Mouse (Mus musculus) MEL (cell line): ENCODE measurements at regions not wholly inside any gene's neighbourhood (a gene's known extent, or its start where the extent isn't known, plus 50 kb on each side); places are given as distances from the start of the nearest gene placed in this dataset.

Experiments used
- DNase-seq: peaks from one replicate; pipeline ENCODE4 v3.0.0; 2011; ENCODE audit warnings: low read depth, low spot score
- H3K27ac ChIP-seq: 2 replicates; pipeline ENCODE4 v1.5.1; 2012; ENCODE audit warnings: low read depth, mild to moderate bottlenecking, control low read depth, low read length, moderate library complexity; ENCODE audit not compliant: control insufficient read depth
- H3K27me3 ChIP-seq, 2 experiments: fragments of 150-350 bp in 1 of 2; sonication (generic) in 1 of 2; 2 replicates each; pipeline ENCODE4 v1.6.1; 2012; ENCODE audit warnings: low read length in 2 of 2, mild to moderate bottlenecking in 2 of 2, improper control_type of control experiment in 1 of 2, moderate library complexity in 1 of 2; ENCODE audit not compliant: insufficient read depth in 2 of 2, control insufficient read depth in 1 of 2
- H3K36me3 ChIP-seq, 2 experiments: 2 replicates each; pipeline ENCODE4 v1.6.1; 2012 to 2014; ENCODE audit warnings: low read length in 2 of 2, improper control_type of control experiment in 1 of 2, inconsistent platforms in 1 of 2, mild to moderate bottlenecking in 1 of 2; ENCODE audit not compliant: insufficient read depth in 2 of 2, control insufficient read depth in 1 of 2
- H3K4me1 ChIP-seq, 2 experiments: fragments of 150-350 bp in 1 of 2; sonication (generic) in 1 of 2; 2 replicates each; pipeline ENCODE4 v1.6.1; 2012; ENCODE audit warnings: low read length in 2 of 2, improper control_type of control experiment in 1 of 2, mild to moderate bottlenecking in 1 of 2; ENCODE audit not compliant: insufficient read depth in 2 of 2, control insufficient read depth in 1 of 2
- H3K4me3 ChIP-seq, 2 experiments: fragments of 150-350 bp in 1 of 2; sonication (generic) in 1 of 2; 2 replicates each; pipeline ENCODE4 v1.5.1; 2012; ENCODE audit warnings: low read depth in 2 of 2, low read length in 2 of 2, mild to moderate bottlenecking in 2 of 2, moderate library complexity in 2 of 2, control low read depth in 1 of 2, improper control_type of control experiment in 1 of 2; ENCODE audit not compliant: control insufficient read depth in 1 of 2, insufficient read depth in 1 of 2
- H3K79me2 ChIP-seq: 2 replicates; pipeline ENCODE4 v1.6.1; 2012; ENCODE audit warnings: mild to moderate bottlenecking, low read length, moderate library complexity; ENCODE audit not compliant: control insufficient read depth, poor library complexity, insufficient read depth
- H3K9ac ChIP-seq: 2 replicates; pipeline ENCODE4 v1.6.1; 2012; ENCODE audit warnings: low read depth, mild to moderate bottlenecking, control low read depth, low read length, moderate library complexity; ENCODE audit not compliant: control insufficient read depth, poor library complexity, severe bottlenecking
- H3K9me3 ChIP-seq: fragments of 150-350 bp; sonication (generic); replicated peaks from 2 replicates; pipeline ENCODE4 v1.6.1; 2012; ENCODE audit warnings: mild to moderate bottlenecking, low read length, improper control_type of control experiment, moderate library complexity; ENCODE audit not compliant: insufficient read depth
- BHLHE40 ChIP-seq: IDR thresholded peaks from 2 replicates; pipeline ENCODE4 v1.6.1; 2012; ENCODE audit warnings: low read depth, mild to moderate bottlenecking, inconsistent platforms, low read length, improper control_type of control experiment, borderline replicate concordance
- CHD1 ChIP-seq: IDR thresholded peaks from 2 replicates; pipeline ENCODE4 v1.6.1; 2012; ENCODE audit warnings: low read depth, mild to moderate bottlenecking, inconsistent platforms, low read length, improper control_type of control experiment
- CHD2 ChIP-seq: IDR thresholded peaks from 2 replicates; pipeline ENCODE4 v1.6.1; 2011; ENCODE audit warnings: low read length, improper control_type of control experiment
- CTCF ChIP-seq, 3 experiments: IDR thresholded peaks in 2 of 3; conservative IDR thresholded peaks in 1 of 3; 2 replicates each; pipeline ENCODE4 v1.5.1; 2011 to 2012; ENCODE audit warnings: low read length in 3 of 3, low read depth in 2 of 3, mild to moderate bottlenecking in 2 of 3, improper control_type of control experiment in 1 of 3, inconsistent platforms in 1 of 3, mixed read lengths in 1 of 3, moderate library complexity in 1 of 3; ENCODE audit not compliant: control insufficient read depth in 1 of 3, insufficient read depth in 1 of 3, poor library complexity in 1 of 3, severe bottlenecking in 1 of 3
- E2F4 ChIP-seq: IDR thresholded peaks from 2 replicates; pipeline ENCODE4 v1.6.1; 2011; ENCODE audit warnings: low read depth, low read length, improper control_type of control experiment, borderline replicate concordance
- ELF1 ChIP-seq: IDR thresholded peaks from 2 replicates; pipeline ENCODE4 v1.6.1; 2014; ENCODE audit warnings: low read depth, mild to moderate bottlenecking, inconsistent platforms, low read length, improper control_type of control experiment, moderate library complexity
- GATA1 ChIP-seq: IDR thresholded peaks from 2 replicates; pipeline ENCODE4 v1.6.1; 2011; ENCODE audit warnings: low read depth, low read length, improper control_type of control experiment
- HCFC1 ChIP-seq: IDR thresholded peaks from 2 replicates; pipeline ENCODE4 v1.6.1; 2012; ENCODE audit warnings: low read depth, mild to moderate bottlenecking, inconsistent platforms, low read length, improper control_type of control experiment, moderate library complexity
- KAT2A ChIP-seq: conservative IDR thresholded peaks from 2 replicates; pipeline ENCODE4 v1.6.1; 2012; ENCODE audit warnings: low read depth, low read length, improper control_type of control experiment, inconsistent platforms
- MAX ChIP-seq: IDR thresholded peaks from 2 replicates; pipeline ENCODE4 v1.6.1; 2011; ENCODE audit warnings: low read length, improper control_type of control experiment
- MAZ ChIP-seq: IDR thresholded peaks from 2 replicates; pipeline ENCODE4 v1.6.1; 2012; ENCODE audit warnings: low read depth, mild to moderate bottlenecking, inconsistent platforms, low read length, improper control_type of control experiment
- MEF2A ChIP-seq: IDR thresholded peaks from 2 replicates; pipeline ENCODE4 v1.6.1; 2014; ENCODE audit warnings: low read depth, mild to moderate bottlenecking, inconsistent platforms, low read length, improper control_type of control experiment; ENCODE audit not compliant: poor library complexity, insufficient replicate concordance, severe bottlenecking; ENCODE audit errors: extremely low read depth
- MXI1 ChIP-seq: IDR thresholded peaks from 2 replicates; pipeline ENCODE4 v1.6.1; 2011; ENCODE audit warnings: mild to moderate bottlenecking, low read depth, low read length, improper control_type of control experiment
- MYB ChIP-seq: IDR thresholded peaks from 2 replicates; pipeline ENCODE4 v1.6.1; 2011; ENCODE audit warnings: mild to moderate bottlenecking, low read depth, low read length, improper control_type of control experiment
- MYC ChIP-seq: IDR thresholded peaks from 2 replicates; pipeline ENCODE4 v1.6.1; 2011; ENCODE audit warnings: low read depth, mild to moderate bottlenecking, low read length, improper control_type of control experiment, moderate library complexity
- NRF1 ChIP-seq: IDR thresholded peaks from 2 replicates; pipeline ENCODE4 v1.6.1; 2014; ENCODE audit warnings: low read depth, mild to moderate bottlenecking, inconsistent platforms, low read length, improper control_type of control experiment, moderate library complexity; ENCODE audit not compliant: poor library complexity, insufficient read depth, severe bottlenecking
- POLR2AphosphoS2 ChIP-seq: IDR thresholded peaks from 2 replicates; pipeline ENCODE4 v1.6.1; 2011; ENCODE audit warnings: low read length, improper control_type of control experiment
- POLR2AphosphoS5 ChIP-seq: IDR thresholded peaks from 2 replicates; pipeline ENCODE4 v1.6.1; 2012; ENCODE audit warnings: low read depth, borderline replicate concordance, mild to moderate bottlenecking, inconsistent platforms, low read length, moderate library complexity, mixed read lengths
- RAD21 ChIP-seq: IDR thresholded peaks from 2 replicates; pipeline ENCODE4 v1.6.1; 2011; ENCODE audit warnings: mild to moderate bottlenecking, low read depth, low read length, improper control_type of control experiment
- RCOR1 ChIP-seq: IDR thresholded peaks from 2 replicates; pipeline ENCODE4 v1.6.1; 2012; ENCODE audit warnings: low read depth, mild to moderate bottlenecking, inconsistent platforms, low read length, improper control_type of control experiment
- SIN3A ChIP-seq: IDR thresholded peaks from 2 replicates; pipeline ENCODE4 v1.6.1; 2012; ENCODE audit warnings: low read length, improper control_type of control experiment, inconsistent platforms
- TBP ChIP-seq: IDR thresholded peaks from 2 replicates; pipeline ENCODE4 v1.8.0; 2011; ENCODE audit warnings: low read depth, low read length, improper control_type of control experiment
- TCF12 ChIP-seq: IDR thresholded peaks from 2 replicates; pipeline ENCODE4 v1.6.1; 2014; ENCODE audit warnings: low read depth, mild to moderate bottlenecking, inconsistent platforms, low read length, improper control_type of control experiment, moderate library complexity
- UBTF ChIP-seq: IDR thresholded peaks from 2 replicates; pipeline ENCODE4 v1.6.1; 2012; ENCODE audit warnings: low read depth, mild to moderate bottlenecking, inconsistent platforms, low read length, improper control_type of control experiment, moderate library complexity, borderline replicate concordance; ENCODE audit not compliant: insufficient read depth
- ZC3H11A ChIP-seq: IDR thresholded peaks from 2 replicates; pipeline ENCODE4 v1.6.1; 2012; ENCODE audit warnings: low read depth, mild to moderate bottlenecking, inconsistent platforms, low read length, improper control_type of control experiment
- ZKSCAN1 ChIP-seq: IDR thresholded peaks from 2 replicates; pipeline ENCODE4 v1.6.1; 2012; ENCODE audit warnings: low read depth, mild to moderate bottlenecking, inconsistent platforms, low read length, improper control_type of control experiment, moderate library complexity
- ZNF384 ChIP-seq: IDR thresholded peaks from 2 replicates; pipeline ENCODE4 v1.6.1; 2012; ENCODE audit warnings: low read depth, mild to moderate bottlenecking, inconsistent platforms, low read length, improper control_type of control experiment

GRCm38 (mm10) chr7:129828970-129829369 is 237.3 kb downstream of the Wdr11 start:
- TF ChIP-seq ZC3H11A, result no peak
- no peak for TF ChIP-seq CHD1
- no peak for TF ChIP-seq POLR2AphosphoS2
- no peak for TF ChIP-seq NRF1
- no peak for TF ChIP-seq E2F4
- no peak for TF ChIP-seq KAT2A
- TF ChIP-seq TCF12, result no peak
- no peak for TF ChIP-seq CHD2
- no peak for TF ChIP-seq ZKSCAN1
- no peak for TF ChIP-seq TBP
- no peak for TF ChIP-seq UBTF
- no peak for TF ChIP-seq ELF1
- no peak for TF ChIP-seq BHLHE40
- no peak for TF ChIP-seq ZNF384
- no peak for TF ChIP-seq POLR2AphosphoS5
- no peak for TF ChIP-seq SIN3A
- Histone ChIP-seq H3K9me3 (no peaks in the 10 kb centered on the region), H3K4me3 (no peak overlapping the region), H3K36me3 (no peaks in the 10 kb centered on the region), H3K4me1 (no peaks in the 10 kb centered on the region), H3K9ac (no peak overlapping the region), H3K27ac (no peak overlapping the region), H3K27me3 (no peaks in the 10 kb centered on the region), H3K79me2 (no peaks in the 10 kb centered on the region)
- no peak for DNase-seq

GRCm38 (mm10) chr7:129832830-129833229 is 241.2 kb downstream of the Wdr11 start:
- H3K9me3 ChIP-seq, result no peaks in the 10 kb centered on the region
- H3K4me1 ChIP-seq, result no peaks in the 10 kb centered on the region
- H3K79me2 ChIP-seq, result no peaks in the 10 kb centered on the region
- no peak for TF ChIP-seq POLR2AphosphoS2
- no peak for TF ChIP-seq MAZ
- no peak for TF ChIP-seq GATA1
- no peak for TF ChIP-seq HCFC1
- no peak for TF ChIP-seq RAD21
- no peak for TF ChIP-seq MYB
- no peak for TF ChIP-seq CHD2
- no peak for TF ChIP-seq E2F4
- TF ChIP-seq RCOR1, result no peak
- no peak for TF ChIP-seq UBTF
- no peak for TF ChIP-seq MAX
- no peak for TF ChIP-seq ZNF384
- TF ChIP-seq MXI1, result no peak
- no peak for TF ChIP-seq CTCF (IDR thresholded peaks at IDR 0.05 in 2 of 3, conservative IDR thresholded peaks at IDR 0.05 in 1 of 3; ENCODE audit: control insufficient read depth in 1 of 3, insufficient read depth in 1 of 3, low read depth in 2 of 3, low read length in 3 of 3, poor library complexity in 1 of 3, severe bottlenecking in 1 of 3)
- TF ChIP-seq MEF2A, result no peak
- TF ChIP-seq NRF1, result no peak
- no peak for TF ChIP-seq MYC
- no peak for TF ChIP-seq ZKSCAN1
- no peak overlapping the region for H3K9ac ChIP-seq
- no peak overlapping the region for H3K27ac ChIP-seq
- DNase-seq, result no peak
- no peak overlapping the region for H3K4me3 ChIP-seq
- no peaks in the 10 kb centered on the region for H3K27me3 ChIP-seq
- no peaks in the 10 kb centered on the region for H3K36me3 ChIP-seq
